Mouse (Mus musculus) left cerebral cortex, adult 2 months (tissue): ENCODE measurements around the gene Slc7a4. TPM values are rescaled to one million over a fixed set of nuclear protein-coding genes. Genes with fewer than 3 reads are reported as not detected.
"Not testable (repeated sequence)": the region's sequence is repeated elsewhere in the genome, so short reads cannot be mapped to it uniquely, and the experiment has no call there.

Experiments
- DNase-seq, 2 experiments: peaks; one replicate each; pipeline ENCODE4 v3.0.0; 2021 to 2022; ENCODE audit warnings: low spot score in 2 of 2, mixed read lengths in 1 of 2; ENCODE audit errors: extremely low spot score in 1 of 2
- H3K27ac ChIP-seq: fragments of 200-600 bp; 2 replicates; pipeline ENCODE4 v1.8.1; 2022
- H3K4me3 ChIP-seq: fragments of 200-600 bp; 2 replicates; pipeline ENCODE4 v1.8.1; 2022
- CTCF ChIP-seq: fragments of 200-600 bp; IDR thresholded peaks from 2 replicates; pipeline ENCODE4 v1.8.1; 2022; ENCODE audit warnings: antibody characterized with exemption, mild to moderate bottlenecking, moderate library complexity
- intact Hi-C: fragments of 180-260 bp; cut with DNase I; formaldehyde crosslinking; loops from one replicate; pipeline ENCODE4 v1.15.1; 2025
- long read RNA-seq, 2 experiments: library from polyadenylated mRNA; stranded (forward); transcript quantifications; one replicate each; pipeline ENCODE4 v2.0.0; 2021; ENCODE audit warnings: borderline mapping rate in 2 of 2
- total RNA-seq, 2 experiments: library from RNA; stranded (reverse); gene quantifications; 2 replicates each; pipeline ENCODE4 v1.2.3; 2021

The Slc7a4 gene
- 10 to 100 TPM; 82.7 to 83.0 TPM for total RNA-seq
- long read RNA-seq, experiment 1, transcript Slc7a4-202 (5 exons, 3,281 nt), result major isoform, 82 of 209 reads
- long read RNA-seq, experiment 1, partial matches to known transcripts, result 38 of 209 reads
- long read RNA-seq, experiment 1, other reads (novel, unspliced or antisense), result 85 of 209 reads
- long read RNA-seq, experiment 2, transcript Slc7a4-202 (5 exons, 3,281 nt), result major isoform, 20 of 77 reads
- long read RNA-seq, experiment 2, partial matches to known transcripts, result 7 of 77 reads
- long read RNA-seq, experiment 2, other reads (novel, unspliced or antisense), result 46 of 77 reads

- peak; percentile 50 for TF ChIP-seq CTCF
- intact Hi-C loops, result no loop called here
- Histone ChIP-seq H3K4me3 (no peak within 1 kb of the TSS), H3K27ac (no peak within 1 kb of the TSS)
- no peak for DNase-seq
Measured at GRCm38 (mm10) chr16:17583064-17583463, at the start of gene Slc7a4. Gene Slc7a4 (minus strand): TSS chr16:17583214.

GRCm38 (mm10) chr16:17632580-17632979 is 49.6 kb upstream of the Slc7a4 start:
- Histone ChIP-seq H3K4me3 (no peak overlapping the region), H3K27ac (no peak overlapping the region)
- DNase-seq, result no peak
- no peak for TF ChIP-seq CTCF
- intact Hi-C loops, result no loop called here

- no peak for DNase-seq
- TF ChIP-seq CTCF, result no peak
- intact Hi-C loops, result no loop called here
Measured at GRCm38 (mm10) chr16:17626269-17626555, 43.2 kb upstream of the Slc7a4 start.

DNA sequence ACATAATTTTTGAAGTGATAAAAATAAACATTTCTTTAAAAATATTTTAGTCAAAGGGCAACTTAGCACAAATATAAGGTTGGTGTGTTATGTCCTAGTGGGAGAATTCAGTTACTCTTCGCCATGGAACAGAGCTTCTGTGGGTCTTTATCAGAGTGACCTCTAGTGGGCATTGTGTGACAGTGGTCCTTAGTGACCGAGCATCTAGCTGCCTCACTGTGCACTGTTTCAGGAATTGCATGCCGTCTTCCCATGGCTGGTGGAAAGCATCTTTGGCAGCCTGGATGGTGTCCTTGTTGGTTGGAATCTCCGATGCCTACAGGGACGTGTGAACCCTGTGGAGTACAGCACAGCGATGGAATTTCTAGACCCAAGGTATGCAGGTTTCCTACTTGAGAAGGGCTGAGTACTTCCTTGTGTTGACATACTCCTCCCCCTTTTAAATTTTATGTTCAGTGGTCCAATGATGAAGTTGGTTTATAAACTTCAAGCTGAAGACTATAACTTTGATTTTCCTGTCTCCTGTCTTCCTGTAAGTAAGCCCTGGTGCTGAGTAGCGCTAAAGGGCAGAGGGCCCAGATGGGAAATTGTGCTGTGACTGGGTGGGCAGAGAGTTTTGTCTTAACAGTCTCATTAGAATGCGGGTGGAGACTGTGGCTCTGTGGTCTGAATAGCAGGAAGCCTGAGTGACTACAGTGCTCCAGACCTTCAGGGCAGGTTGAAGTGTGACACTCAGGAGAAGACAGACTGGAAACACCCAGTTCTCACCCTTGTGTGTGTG is 42.7 kb upstream of the Slc7a4 start:
- peak; percentile 61 for TF ChIP-seq CTCF
- intact Hi-C loops, result no loop called here
- Histone ChIP-seq H3K4me3 (no peak overlapping the region), H3K27ac (no peak overlapping the region)
- DNase-seq, result no peak

More at GRCm38 (mm10) chr16:17626269-17626555, 43.2 kb upstream of the Slc7a4 start:
- H3K4me3 ChIP-seq, result no peak overlapping the region
- H3K27ac ChIP-seq, result no peak overlapping the region

DNA sequence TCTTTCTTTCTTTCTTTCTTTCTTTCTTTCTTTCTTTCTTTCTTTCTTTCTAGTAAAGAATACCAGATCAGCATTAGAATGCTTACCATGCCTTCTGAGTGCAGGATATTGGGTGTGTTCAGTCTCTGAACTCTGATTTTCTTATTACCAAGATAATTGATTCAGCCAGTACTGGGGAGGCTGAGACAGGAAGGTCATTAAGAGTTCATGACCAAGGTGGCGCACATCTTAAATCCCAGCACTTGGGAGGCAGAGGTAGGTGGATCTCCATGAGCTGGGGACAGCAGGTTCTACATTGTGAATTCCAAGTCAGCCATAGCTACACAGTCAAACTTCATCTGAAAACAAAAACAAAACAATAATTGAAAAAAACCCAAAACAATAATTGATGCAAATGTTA is 38.9 kb upstream of the Slc7a4 start:
- no peak for DNase-seq
- Histone ChIP-seq H3K4me3 (no peak overlapping the region), H3K27ac (no peak overlapping the region; the same call in 1 of the 2 replicates)
- no peak for TF ChIP-seq CTCF
- intact Hi-C loops, result loop anchor here (5.0 kb wide), 1 partner anchor 215 kb away; the partner anchor contains the start of genes Pi4ka and Snap29

- Histone ChIP-seq H3K27ac (peak within 1 kb of the TSS; percentile 74), H3K4me3 (peak within 1 kb of the TSS; percentile 99)
- peak; percentile 87 to 95 for DNase-seq
- intact Hi-C loops, result loop anchor here (2.0 to 5.0 kb wide), 2 partner anchors 61 to 212 kb away; partner anchors contain the start of genes Pi4ka and Snap29
- TF ChIP-seq CTCF, result no peak
Measured at GRCm38 (mm10) chr16:17619198-17620105, 36.4 kb upstream of the Slc7a4 start, which contains the start of gene Smpd4. Gene Smpd4 (plus strand): TSS chr16:17619354.

- Histone ChIP-seq H3K27ac (no peak overlapping the region), H3K4me3 (no peak overlapping the region)
- DNase-seq, result peak; percentile 38 to 62
- intact Hi-C loops, result loop anchor here (2.0 kb wide), 1 partner anchor 59 kb away; no protein-coding TSS in a partner anchor
- TF ChIP-seq CTCF, result peak; percentile 73
Measured at GRCm38 (mm10) chr16:17617922-17618565, 35.0 kb upstream of the Slc7a4 start.

DNA sequence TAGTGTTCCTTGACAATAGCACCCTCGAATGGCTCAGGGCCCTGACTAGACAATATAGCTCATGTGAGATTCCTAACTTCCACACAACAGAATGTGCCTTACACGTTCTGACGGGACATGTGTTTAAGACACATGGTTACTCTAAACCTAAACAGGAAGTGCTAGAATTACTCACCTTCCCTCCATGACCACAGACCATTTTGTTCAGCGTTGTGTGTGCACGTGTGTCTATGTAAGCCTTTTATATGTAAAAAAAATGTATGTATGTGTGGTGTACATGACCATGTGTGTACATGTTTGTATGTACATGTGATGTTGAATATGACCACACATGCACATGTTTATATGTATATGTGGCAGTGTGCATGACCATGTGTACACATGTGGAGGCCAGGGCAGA is 33.2 kb upstream of the Slc7a4 start:
- DNase-seq, result no peak
- Histone ChIP-seq H3K4me3 (no peak overlapping the region), H3K27ac (no peak overlapping the region)
- intact Hi-C loops, result no loop called here
- no peak for TF ChIP-seq CTCF

GRCm38 (mm10) chr16:17614740-17615139 is 31.7 kb upstream of the Slc7a4 start:
- TF ChIP-seq CTCF, result peak; percentile 67
- intact Hi-C loops, result not testable (repeated sequence)

DNA sequence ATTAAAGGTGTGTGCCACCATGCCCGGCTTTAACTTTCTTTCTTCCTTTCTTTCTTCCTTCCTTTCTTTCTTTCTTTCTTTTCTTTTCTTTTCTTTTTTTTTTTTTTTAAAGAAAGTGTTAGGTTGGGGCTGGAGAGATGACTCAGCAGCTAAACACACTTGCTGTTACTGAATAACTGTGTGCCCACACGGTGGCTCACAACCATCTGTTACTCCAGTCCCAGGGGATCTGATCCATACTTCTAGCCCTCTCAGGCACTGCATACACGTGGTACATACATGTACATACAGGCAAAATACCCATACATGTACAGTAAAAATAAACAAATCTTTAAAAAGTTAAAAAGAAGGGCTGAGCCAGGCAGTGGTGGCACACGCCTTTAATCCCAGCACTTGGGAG is 28.4 kb upstream of the Slc7a4 start:
- Histone ChIP-seq H3K4me3 (no peak overlapping the region), H3K27ac (no peak overlapping the region)
- DNase-seq, result no peak
- intact Hi-C loops, result no loop called here
- TF ChIP-seq CTCF, result no peak; the same call in 1 of the 2 replicates

More at GRCm38 (mm10) chr16:17614740-17615139, 31.7 kb upstream of the Slc7a4 start:
- not testable (repeated sequence) for H3K27ac ChIP-seq, H3K4me3 ChIP-seq, DNase-seq

DNA sequence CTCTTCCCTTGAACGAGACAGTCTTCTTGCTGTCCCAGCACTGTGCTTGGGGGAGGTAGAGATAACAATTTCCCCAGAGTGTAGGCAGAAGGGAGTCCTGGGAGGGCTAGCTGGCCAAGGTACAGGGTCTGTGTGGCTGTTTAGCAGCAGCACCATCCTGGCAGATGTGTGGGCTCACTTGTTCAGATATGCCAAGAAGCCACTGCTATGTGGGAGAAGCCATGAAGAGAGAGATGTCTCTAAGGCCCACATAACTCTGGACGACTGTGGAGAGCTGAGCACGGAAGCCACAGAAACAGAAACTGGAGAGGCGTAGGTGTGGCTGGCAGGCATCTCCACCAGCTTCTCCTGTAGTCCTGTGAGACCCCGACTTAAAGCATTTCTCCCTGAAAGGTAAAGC is 22.7 kb upstream of the Slc7a4 start:
- intact Hi-C loops, result no loop called here
- Histone ChIP-seq H3K4me3 (no peak overlapping the region), H3K27ac (no peak overlapping the region)
- no peak for TF ChIP-seq CTCF
- peak in 1 of 2 experiments; percentile 18 for DNase-seq
